Mouse (Mus musculus) heart, postnatal 14 days (tissue): ENCODE measurements at regions not wholly inside any gene's neighbourhood (a gene's known extent, or its start where the extent isn't known, plus 50 kb on each side); places are given as distances from the start of the nearest gene placed in this dataset.

Experiments
- DNase-seq, 2 experiments: peaks; one replicate each; pipeline ENCODE4 v3.0.0; 2021 to 2022
- intact Hi-C: fragments of 180-260 bp; cut with DNase I; formaldehyde crosslinking; loops from one replicate; pipeline ENCODE4 v1.15.1; 2025

GRCm38 (mm10) chr6:94413987-94414360 is 86.2 kb upstream of the Slc25a26 start:
- intact Hi-C loops: loop anchor here (5.0 kb wide), 1 partner anchor 48 kb away; no protein-coding TSS in a partner anchor
- peak; percentile 27 to 49 for DNase-seq

GRCm38 (mm10) chr6:94413297-94413986 is 86.7 kb upstream of the Slc25a26 start:
- peak; percentile 12 to 40 for DNase-seq
- intact Hi-C loops: loop anchor here (5.0 kb wide), 1 partner anchor 49 kb away; no protein-coding TSS in a partner anchor

- no peak for DNase-seq
- intact Hi-C loops: loop anchor here (5.0 kb wide), 1 partner anchor 50 kb away; no protein-coding TSS in a partner anchor
Measured at GRCm38 (mm10) chr6:94412341-94412740, 87.8 kb upstream of the Slc25a26 start.

- intact Hi-C loops: loop anchor here (5.0 kb wide), 1 partner anchor 52 kb away; no protein-coding TSS in a partner anchor
- no peak for DNase-seq
Measured at GRCm38 (mm10) chr6:94410480-94410879, 89.7 kb upstream of the Slc25a26 start.

GRCm38 (mm10) chr6:94408996-94409395 is 91.1 kb upstream of the Slc25a26 start:
- no peak for DNase-seq
- intact Hi-C loops: no loop called here

- intact Hi-C loops: no loop called here
Measured at GRCm38 (mm10) chr6:94407751-94408150, 92.4 kb upstream of the Slc25a26 start.

GRCm38 (mm10) chr6:94405371-94406076 is 94.6 kb upstream of the Slc25a26 start:
- DNase-seq: no peak
- intact Hi-C loops: no loop called here

More at GRCm38 (mm10) chr6:94407751-94408150, 92.4 kb upstream of the Slc25a26 start:
- DNase-seq: no peak

GRCm38 (mm10) chr6:94401617-94402481 is 98.3 kb upstream of the Slc25a26 start:
- no peak for DNase-seq
- intact Hi-C loops: loop anchor here (2.0 kb wide), 1 partner anchor 319 kb away; no protein-coding TSS in a partner anchor

GRCm38 (mm10) chr6:94401061-94401591 is 99.0 kb upstream of the Slc25a26 start:
- DNase-seq: no peak
- intact Hi-C loops: loop anchor here (2.0 kb wide), 1 partner anchor 318 kb away; no protein-coding TSS in a partner anchor

- peak; percentile 36 to 58 for DNase-seq
- intact Hi-C loops: loop anchor here (2.0 kb wide), 1 partner anchor 318 kb away; no protein-coding TSS in a partner anchor
Measured at GRCm38 (mm10) chr6:94400471-94401051, 99.6 kb upstream of the Slc25a26 start.

- intact Hi-C loops: no loop called here
- DNase-seq: no peak
Measured at GRCm38 (mm10) chr6:94391134-94391533, 107.4 kb upstream of the Magi1 start.

GRCm38 (mm10) chr6:94390403-94390802 is 106.7 kb upstream of the Magi1 start:
- intact Hi-C loops: no loop called here
- no peak for DNase-seq

GRCm38 (mm10) chr6:94389716-94390115 is 106.0 kb upstream of the Magi1 start:
- intact Hi-C loops: no loop called here
- peak in 1 of 2 experiments; percentile 24 for DNase-seq

GRCm38 (mm10) chr6:94387648-94388047 is 103.9 kb upstream of the Magi1 start:
- DNase-seq: no peak
- intact Hi-C loops: no loop called here

- intact Hi-C loops: no loop called here
- no peak for DNase-seq
Measured at GRCm38 (mm10) chr6:94385531-94385930, 101.8 kb upstream of the Magi1 start.

- no peak for DNase-seq
- intact Hi-C loops: no loop called here
Measured at GRCm38 (mm10) chr6:94369991-94370390, 86.3 kb upstream of the Magi1 start.

- intact Hi-C loops: loop anchor here (2.0 kb wide), 1 partner anchor 283 kb away; no protein-coding TSS in a partner anchor
- peak; percentile 8 to 10 for DNase-seq
Measured at GRCm38 (mm10) chr6:94363951-94364350, 80.2 kb upstream of the Magi1 start.

- intact Hi-C loops: no loop called here
- no peak for DNase-seq
Measured at GRCm38 (mm10) chr6:94362626-94363025, 78.9 kb upstream of the Magi1 start.

- DNase-seq: no peak
- intact Hi-C loops: no loop called here
Measured at GRCm38 (mm10) chr6:94357568-94357967, 73.9 kb upstream of the Magi1 start.
